Mouse (Mus musculus): ENCODE results near the gene Rps10.
A peak's percentile ranks its signal among the peaks of the same experiment; 100 is the strongest.
"Not testable (repeated sequence)": the region's sequence is repeated elsewhere in the genome, so short reads cannot be mapped to it uniquely, and the experiment has no call there.

The Rps10 gene

GRCm38 (mm10) chr17:27643756-27644155 is 7.3 kb upstream of the Rps10 start:
- no peak for DNase-seq (ENCODE audit: low spot score in 2 of 2)

DNA sequence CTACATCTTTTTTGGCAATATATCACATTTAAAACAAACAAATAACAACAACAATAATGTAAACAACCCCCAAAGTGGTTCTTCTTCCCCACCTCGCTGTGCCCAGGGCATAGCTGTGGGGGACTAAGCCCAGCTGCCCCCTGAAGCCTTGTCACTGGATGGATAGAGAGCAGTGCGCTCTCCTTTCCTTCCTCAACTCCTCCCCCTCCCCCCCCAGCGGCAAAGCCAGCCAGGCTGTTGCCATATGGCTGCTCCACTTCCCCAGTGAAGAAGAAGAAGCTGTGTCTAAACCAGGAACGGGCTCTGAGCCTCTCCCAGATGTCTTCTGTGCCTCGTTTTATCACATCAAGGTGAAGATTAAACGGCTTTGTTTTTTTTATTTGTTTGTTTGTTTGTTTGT is 6.6 kb upstream of the Rps10 start:
- DNase-seq (ENCODE audit: low spot score in 2 of 2) = no peak

GRCm38 (mm10) chr17:27642491-27643062 is 6.1 kb upstream of the Rps10 start:
- DNase-seq (ENCODE audit: low spot score in 2 of 2) = peak; percentile 73 to 79

DNA sequence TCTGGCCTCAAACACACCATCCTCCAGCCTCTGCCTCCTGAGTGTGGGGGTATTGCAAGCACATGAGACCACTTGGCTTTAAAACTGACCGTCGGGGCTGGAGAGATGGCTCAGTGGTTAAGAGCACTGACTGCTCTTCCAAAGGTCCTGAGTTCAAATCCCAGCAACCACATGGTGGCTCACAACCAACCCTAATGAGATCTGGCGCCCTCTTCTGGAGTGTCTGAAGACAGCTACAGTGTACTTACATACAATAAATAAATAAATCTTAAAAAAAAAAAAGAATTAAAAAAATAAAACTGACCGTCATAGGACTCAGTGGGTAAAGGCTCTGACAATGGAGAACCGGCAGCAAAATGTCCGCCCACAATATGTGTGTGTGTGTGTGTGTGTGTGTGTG is 3.4 kb upstream of the Rps10 start:
- DNase-seq (ENCODE audit: low spot score in 2 of 2) = not testable (repeated sequence)

DNA sequence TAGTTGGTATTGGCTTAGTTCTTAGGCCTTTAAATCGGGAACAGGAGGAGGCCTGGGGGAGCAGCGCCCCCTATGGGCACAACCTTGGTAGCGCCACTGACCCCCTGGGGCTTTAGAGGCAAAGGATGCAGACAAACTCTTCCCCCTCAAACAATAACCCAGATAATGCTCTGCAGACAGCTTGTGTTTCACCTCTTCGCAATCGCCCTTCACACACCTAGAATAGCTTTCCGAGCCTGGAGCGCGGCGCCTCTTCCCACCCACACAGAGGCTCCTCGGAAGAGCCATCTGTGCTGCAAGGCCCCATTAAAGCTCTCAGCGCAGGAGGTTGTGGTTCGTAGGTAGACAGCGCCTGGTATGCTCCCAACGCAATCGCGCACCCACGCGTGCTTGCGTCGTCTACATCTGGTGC is 2.5 kb upstream of the Rps10 start:
- peak; percentile 59 to 64 for DNase-seq (ENCODE audit: low spot score in 2 of 2)

DNA sequence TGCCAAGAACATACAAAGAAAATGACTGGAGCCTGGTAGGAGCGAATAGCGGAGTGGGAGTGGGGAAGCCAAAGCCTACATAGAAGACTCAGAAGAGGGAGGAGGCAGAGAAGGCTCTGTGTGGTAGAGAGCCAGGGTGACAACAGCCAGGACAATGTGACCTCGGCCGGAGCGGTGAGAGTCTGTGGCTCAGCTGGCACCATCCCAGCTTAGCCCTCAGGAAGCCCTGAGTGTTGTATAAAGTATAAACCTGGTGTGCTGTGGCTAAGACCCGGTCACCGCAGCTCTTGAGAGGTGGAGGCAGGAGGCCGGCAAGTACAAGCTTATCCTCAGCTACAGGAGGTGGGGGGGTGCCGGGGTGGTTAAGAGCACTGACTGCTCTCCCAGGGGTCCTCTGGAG is 864 bp upstream of the Rps10 start:
- no peak for DNase-seq (ENCODE audit: low spot score in 2 of 2)

GRCm38 (mm10) chr17:27635575-27635903 is 930 bp downstream of the Rps10 start:
- peak in 1 of 2 experiments; percentile 45 for DNase-seq (ENCODE audit: low spot score in 2 of 2)

GRCm38 (mm10) chr17:27634871-27635574 is 1.4 kb downstream of the Rps10 start, which contains the start of gene RPS10-NUDT3:
Gene RPS10-NUDT3 (minus strand): TSS chr17:27635222.
- DNase-seq (ENCODE audit: low spot score in 2 of 2) = peak; percentile 73 to 81

GRCm38 (mm10) chr17:27629249-27630020 is 7.0 kb downstream of the Rps10 start:
- peak; percentile 62 to 80 for DNase-seq (ENCODE audit: low spot score in 2 of 2)

DNA sequence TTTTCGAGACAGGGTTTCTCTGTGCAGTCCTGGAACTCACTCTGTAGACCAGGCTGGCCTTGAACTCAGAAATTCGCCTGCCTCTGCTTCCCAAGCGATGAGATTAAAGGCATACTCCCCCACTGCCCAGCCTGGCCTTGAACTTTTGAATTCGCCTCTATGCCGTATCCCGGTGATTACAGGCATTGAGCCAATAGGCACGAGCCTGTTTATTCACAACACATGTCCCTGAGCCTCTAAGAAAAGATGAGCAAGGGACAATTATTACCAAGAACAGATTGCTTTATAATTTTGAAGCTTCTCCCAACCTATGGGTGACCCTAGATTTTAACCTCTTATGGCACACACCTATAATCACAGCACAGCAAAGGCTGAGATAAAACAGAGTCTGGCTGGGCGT is 8.1 kb downstream of the Rps10 start:
- DNase-seq (ENCODE audit: low spot score in 2 of 2) = no peak

DNA sequence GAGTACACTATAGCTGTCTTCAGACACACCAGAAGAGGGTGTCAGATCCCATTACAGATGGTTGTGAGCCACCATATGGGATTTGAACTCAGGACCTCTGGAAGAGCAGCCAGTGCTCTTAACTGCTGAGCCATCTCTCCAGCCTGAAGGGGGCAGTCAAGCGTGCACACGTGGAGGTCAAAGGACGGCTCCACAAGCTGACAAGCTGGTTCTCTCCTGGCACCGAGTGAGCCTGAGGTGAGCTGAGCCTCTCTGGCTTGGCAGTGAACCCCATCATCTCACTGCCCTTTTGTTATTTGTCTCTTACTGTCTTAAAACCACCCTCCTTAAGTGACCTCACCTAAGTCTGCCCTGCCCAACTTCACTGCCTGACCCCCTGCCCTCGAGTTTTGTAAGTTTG is 9.0 kb downstream of the Rps10 start:
- DNase-seq (ENCODE audit: low spot score in 2 of 2) = no peak

DNA sequence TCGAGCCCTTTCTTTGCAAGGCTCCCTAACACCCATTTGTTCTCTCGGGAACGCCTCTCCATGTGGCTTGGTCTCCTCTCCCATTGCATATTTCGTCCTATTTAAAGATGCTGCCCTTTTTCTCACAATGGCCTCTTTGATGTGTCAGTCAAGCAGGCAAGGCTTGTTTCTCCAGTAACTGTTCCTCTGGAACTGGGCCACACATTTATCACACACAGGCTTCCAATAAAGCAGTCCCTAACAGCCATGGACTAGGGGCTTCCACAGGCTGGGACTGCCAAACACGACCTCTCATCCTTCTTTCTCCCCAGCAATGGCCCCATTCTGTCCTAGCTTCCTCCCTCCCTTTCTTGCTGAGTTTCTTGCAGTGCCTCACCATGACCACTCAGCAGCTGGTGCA is 9.8 kb downstream of the Rps10 start:
- no peak for DNase-seq (ENCODE audit: low spot score in 2 of 2)

GRCm38 (mm10) chr17:27625455-27626251 is 10.8 kb downstream of the Rps10 start:
- no peak for DNase-seq (ENCODE audit: low spot score in 2 of 2)

DNA sequence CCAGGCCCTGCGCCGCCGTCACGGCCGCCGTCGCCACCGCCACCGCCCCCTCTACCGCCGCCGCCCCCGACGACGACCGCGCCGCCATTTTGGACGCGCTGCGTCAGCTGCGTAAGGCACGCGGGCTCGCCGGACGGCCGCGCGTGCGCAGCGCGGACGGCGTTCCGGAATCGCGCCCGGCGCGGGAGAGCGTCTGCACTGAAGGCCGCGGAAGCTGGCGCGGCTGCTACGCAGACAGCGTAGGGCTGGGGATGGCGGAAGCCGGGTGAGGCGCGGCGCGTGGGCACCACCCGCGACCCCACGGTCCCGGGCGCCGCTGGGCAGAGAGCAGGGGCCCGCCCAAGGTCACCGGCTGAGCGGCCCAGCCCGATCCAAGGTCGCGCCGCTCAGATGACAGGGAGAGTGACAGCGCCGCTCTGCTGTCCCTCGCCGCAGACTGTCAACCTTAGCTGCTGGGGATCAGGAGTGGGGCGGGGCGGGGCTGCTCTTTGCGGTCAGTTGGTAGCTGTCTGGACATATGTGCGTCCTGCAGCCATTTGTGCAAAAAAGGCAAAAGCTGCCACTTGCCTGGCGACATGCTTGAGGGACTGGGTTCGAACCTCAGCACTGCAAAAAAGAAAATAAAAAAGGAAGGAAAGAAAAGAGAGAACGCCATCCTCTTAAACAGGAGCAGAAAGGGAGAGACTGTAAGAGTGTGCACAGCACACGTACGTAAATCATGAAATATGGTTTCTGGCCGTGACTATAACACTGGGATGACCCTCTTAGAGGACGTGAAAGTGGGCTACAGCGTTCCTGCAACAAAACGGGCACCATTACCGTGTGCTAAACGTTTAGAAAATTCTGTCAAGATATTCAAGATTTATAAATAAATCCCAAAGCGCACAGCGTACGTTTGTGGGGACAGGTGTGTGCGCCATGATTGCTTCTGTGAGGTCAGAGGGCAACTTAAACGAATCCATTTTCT is 12.8 kb downstream of the Rps10 start, which contains the start of gene Nudt3:
Gene Nudt3, minus strand, starts transcription at position 136 of the 967 bp plus-strand sequence.
- DNase-seq (ENCODE audit: low spot score in 2 of 2) = peak; percentile 76 to 81

DNA sequence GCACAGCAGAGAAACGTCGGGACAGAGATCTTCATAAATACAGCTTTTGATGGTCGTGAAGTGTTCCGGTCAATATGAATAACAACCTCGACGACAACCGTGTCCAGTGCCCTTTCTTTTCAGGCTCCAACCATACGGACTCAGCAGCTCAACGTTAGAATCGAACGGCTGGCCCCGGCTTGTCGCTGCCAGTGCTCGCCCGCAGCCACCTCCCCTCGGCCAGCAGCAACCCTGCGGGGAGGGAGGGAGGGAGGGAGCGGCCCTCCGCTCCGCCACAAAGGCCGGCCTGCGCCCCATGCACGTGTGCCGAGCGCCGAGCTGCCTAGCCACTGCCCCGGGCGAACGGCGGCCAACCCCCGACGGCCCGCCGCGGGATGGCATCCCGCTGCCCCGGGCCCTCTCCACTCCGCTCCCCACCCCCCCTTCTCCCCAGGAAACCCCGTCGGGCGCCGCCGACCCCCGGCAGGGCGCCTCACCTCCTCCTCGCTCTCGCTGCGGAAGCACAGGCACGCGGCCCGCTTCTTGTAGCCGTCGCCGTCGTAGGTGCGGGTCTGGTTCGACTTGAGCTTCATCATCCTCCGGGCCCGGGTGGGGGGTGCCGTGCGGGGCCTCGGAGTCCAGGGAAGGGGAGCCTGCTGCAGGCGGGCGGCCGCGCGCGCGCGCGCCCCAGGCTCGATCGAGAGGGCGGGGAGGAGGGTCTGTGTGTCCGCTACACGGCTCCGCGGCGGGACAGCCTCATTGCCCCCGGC is 13.7 kb downstream of the Rps10 start:
- no peak for DNase-seq (ENCODE audit: low spot score in 2 of 2)

- no peak for DNase-seq (ENCODE audit: low spot score in 2 of 2)
Observed at GRCm38 (mm10) chr17:27621705-27622531, 14.6 kb downstream of the Rps10 start.

DNA sequence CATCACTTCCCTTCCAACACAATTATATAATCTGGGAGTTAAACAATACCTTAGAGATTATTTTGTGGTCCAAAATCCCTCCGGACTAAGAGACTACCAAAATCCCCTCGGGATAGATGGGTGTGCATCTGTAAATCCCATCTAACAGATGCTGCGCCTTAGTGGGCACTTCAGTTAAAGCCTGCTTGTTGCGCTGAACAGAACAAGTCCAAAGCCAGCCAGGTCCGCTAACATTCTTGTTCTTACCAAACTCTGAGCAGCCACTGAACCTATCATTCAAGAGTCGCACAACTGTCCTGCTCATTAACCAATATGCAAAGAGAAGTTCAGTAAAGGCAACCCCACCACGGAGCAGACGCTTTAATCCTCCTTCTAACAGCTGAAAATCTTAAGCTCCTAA is 15.3 kb downstream of the Rps10 start:
- no peak for DNase-seq (ENCODE audit: low spot score in 2 of 2)

DNA sequence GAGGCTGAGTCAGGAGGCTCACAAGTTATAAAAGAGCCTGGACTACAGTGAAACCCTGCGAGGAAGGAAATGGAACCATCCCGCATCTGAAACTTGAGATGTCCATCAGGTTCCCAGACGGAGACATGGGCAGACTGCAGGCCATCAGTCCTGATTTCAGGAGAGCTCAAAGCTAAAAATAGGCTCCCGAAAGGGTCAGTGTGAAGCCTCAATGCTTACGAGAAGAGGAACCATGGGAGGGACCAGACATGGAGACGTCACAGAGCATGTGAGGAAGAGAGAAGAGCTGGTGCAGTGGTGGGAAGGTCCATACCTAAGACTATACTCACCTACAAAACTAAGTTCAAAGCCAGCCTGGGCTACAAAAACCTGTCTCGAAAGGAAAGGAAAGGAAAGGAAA is 21.1 kb downstream of the Rps10 start:
- no peak for DNase-seq (ENCODE audit: low spot score in 2 of 2)

DNA sequence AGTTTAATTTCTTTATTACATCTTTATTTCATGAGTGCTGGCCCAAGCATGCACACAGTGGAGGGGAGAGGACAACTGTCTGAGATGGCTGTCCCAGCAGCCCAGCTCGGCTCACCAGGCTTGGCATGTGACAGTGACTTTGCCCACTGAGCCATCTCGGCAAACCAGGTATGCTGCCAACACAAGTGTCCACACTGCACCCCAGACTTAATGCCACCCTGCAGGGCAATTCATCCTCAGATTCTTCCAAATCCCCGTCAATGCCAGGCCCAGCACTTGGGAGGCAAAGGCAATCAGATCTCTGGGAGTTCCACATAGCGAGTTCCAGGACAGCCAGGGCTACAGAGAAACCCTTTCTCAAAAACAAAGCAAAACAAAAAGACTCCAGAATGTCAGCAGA is 23.5 kb downstream of the Rps10 start:
- DNase-seq (ENCODE audit: low spot score in 2 of 2) = no peak
